Mouse (Mus musculus): ENCODE results near the gene Dhrs7.
A peak's percentile ranks its signal among the peaks of the same experiment; 100 is the strongest.
"Not testable (repeated sequence)": the region's sequence is repeated elsewhere in the genome, so short reads cannot be mapped to it uniquely, and the experiment has no call there.

Gene Dhrs7

GRCm38 (mm10) chr12:72664735-72665337 is at the start of gene Dhrs7:
Gene Dhrs7 (minus strand): TSS chr12:72664909.
- DNase-seq (ENCODE audit: extremely low spot score, low spot score) = peak; percentile 78

- no peak for DNase-seq (ENCODE audit: extremely low spot score, low spot score)
Observed at GRCm38 (mm10) chr12:72709981-72710380, 45.3 kb upstream of the Dhrs7 start.

GRCm38 (mm10) chr12:72704068-72704467 is 39.4 kb upstream of the Dhrs7 start:
- DNase-seq (ENCODE audit: extremely low spot score, low spot score) = no peak

- DNase-seq (ENCODE audit: extremely low spot score, low spot score) = no peak
Observed at GRCm38 (mm10) chr12:72700013-72700412, 35.3 kb upstream of the Dhrs7 start.

GRCm38 (mm10) chr12:72694901-72695463 is 30.3 kb upstream of the Dhrs7 start:
- no peak for DNase-seq (ENCODE audit: extremely low spot score, low spot score)

GRCm38 (mm10) chr12:72694438-72694837 is 29.7 kb upstream of the Dhrs7 start:
- DNase-seq (ENCODE audit: extremely low spot score, low spot score) = no peak

- no peak for DNase-seq (ENCODE audit: extremely low spot score, low spot score)
Observed at GRCm38 (mm10) chr12:72693895-72694294, 29.2 kb upstream of the Dhrs7 start.

- not testable (repeated sequence) for DNase-seq (ENCODE audit: extremely low spot score, low spot score)
Observed at GRCm38 (mm10) chr12:72688281-72688680, 23.6 kb upstream of the Dhrs7 start.

GRCm38 (mm10) chr12:72687741-72688140 is 23.0 kb upstream of the Dhrs7 start:
- not testable (repeated sequence) for DNase-seq (ENCODE audit: extremely low spot score, low spot score)

GRCm38 (mm10) chr12:72686566-72686965 is 21.9 kb upstream of the Dhrs7 start:
- not testable (repeated sequence) for DNase-seq (ENCODE audit: extremely low spot score, low spot score)

GRCm38 (mm10) chr12:72683612-72684011 is 18.9 kb upstream of the Dhrs7 start:
- DNase-seq (ENCODE audit: extremely low spot score, low spot score) = no peak

GRCm38 (mm10) chr12:72682511-72683282 is 18.0 kb upstream of the Dhrs7 start:
- DNase-seq (ENCODE audit: extremely low spot score, low spot score) = no peak

- DNase-seq (ENCODE audit: extremely low spot score, low spot score) = no peak
Observed at GRCm38 (mm10) chr12:72681919-72682318, 17.2 kb upstream of the Dhrs7 start.

- DNase-seq (ENCODE audit: extremely low spot score, low spot score) = no peak
Observed at GRCm38 (mm10) chr12:72679635-72680034, 14.9 kb upstream of the Dhrs7 start.

GRCm38 (mm10) chr12:72674820-72675219 is 10.1 kb upstream of the Dhrs7 start:
- no peak for DNase-seq (ENCODE audit: extremely low spot score, low spot score)

- DNase-seq (ENCODE audit: extremely low spot score, low spot score) = no peak
Observed at GRCm38 (mm10) chr12:72674079-72674797, 9.5 kb upstream of the Dhrs7 start.

GRCm38 (mm10) chr12:72671516-72672135 is 6.9 kb upstream of the Dhrs7 start:
- no peak for DNase-seq (ENCODE audit: extremely low spot score, low spot score)

GRCm38 (mm10) chr12:72670921-72671320 is 6.2 kb upstream of the Dhrs7 start:
- DNase-seq (ENCODE audit: extremely low spot score, low spot score) = no peak

- DNase-seq (ENCODE audit: extremely low spot score, low spot score) = no peak
Observed at GRCm38 (mm10) chr12:72667868-72668469, 3.3 kb upstream of the Dhrs7 start.

- DNase-seq (ENCODE audit: extremely low spot score, low spot score) = no peak
Observed at GRCm38 (mm10) chr12:72666015-72666414, 1.3 kb upstream of the Dhrs7 start.

Data from neural tube, embryonic 10.5 days (tissue).